Mouse (Mus musculus): ENCODE results near the gene Tsen54.

DNA sequence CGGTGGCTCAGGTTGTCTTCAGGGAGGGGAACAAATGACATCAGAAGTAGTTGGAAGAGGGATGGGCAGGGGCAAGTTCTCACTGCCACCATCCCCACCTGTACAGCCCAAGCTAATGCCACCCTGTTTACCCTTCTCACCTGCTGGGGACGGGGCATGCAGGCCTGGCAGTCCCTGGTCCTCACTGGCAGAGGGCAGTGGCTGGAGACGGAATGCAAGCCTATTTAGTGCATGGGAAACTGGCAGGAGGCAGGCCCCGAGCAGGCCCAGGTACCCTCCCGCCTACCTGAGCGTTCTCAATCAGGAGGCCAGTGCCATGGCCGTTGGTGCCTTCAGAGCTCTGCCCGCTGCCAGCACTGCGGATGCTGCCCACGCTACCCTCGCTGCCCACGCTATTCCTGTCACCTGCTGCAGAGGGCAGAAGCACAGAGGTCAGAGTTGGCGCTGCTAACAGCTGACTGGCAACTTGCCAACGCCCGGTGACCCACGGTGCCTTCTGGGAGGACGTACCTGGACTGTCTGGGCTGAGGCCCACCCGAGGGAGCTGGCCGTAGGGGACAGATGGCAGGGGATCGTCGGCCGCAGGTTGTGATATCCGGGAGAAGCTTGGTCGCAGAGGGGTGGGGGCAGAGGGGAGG, 11.3 kb upstream of the Tsen54 start:
- TF ChIP-seq GATA1 (IDR thresholded peaks at IDR 0.05; ENCODE audit: low read length) (no peak), TAL1 (IDR thresholded peaks at IDR 0.05; ENCODE audit: low read length) (no peak)

Measured in erythroblast, embryonic 14.5 days (primary cell).